Mouse (Mus musculus): ENCODE measurements at regions not wholly inside any gene's neighbourhood (a gene's known extent, or its start where the extent isn't known, plus 50 kb on each side); places are given as distances from the start of the nearest gene placed in this dataset.

DNA sequence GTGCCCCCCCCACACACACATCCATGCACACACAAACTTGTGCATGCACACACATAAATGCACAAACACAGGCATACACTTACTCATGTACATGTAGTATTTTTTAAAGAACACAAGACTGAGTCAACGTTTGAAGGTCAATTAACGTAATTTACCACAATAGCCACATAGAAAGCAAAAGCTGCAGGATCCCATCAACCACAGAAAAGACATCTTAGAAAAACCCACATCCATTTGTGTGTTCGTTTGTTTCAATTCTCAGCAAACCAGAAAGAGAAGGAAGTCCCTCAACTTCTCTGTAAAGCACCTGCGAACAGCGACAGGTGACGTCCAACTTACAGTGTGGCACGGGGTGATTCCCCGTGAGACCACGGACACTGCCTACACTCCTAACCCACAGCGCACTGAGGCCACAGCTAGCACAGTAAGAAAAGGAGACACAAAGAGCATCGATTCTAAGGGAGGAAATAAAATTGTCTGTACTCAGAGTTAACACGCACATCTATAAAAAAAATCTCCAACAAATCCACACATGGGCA is 53.8 kb downstream of the Dio3 start:
- DNase-seq (ENCODE audit: low spot score in 2 of 2), result no peak

DNA sequence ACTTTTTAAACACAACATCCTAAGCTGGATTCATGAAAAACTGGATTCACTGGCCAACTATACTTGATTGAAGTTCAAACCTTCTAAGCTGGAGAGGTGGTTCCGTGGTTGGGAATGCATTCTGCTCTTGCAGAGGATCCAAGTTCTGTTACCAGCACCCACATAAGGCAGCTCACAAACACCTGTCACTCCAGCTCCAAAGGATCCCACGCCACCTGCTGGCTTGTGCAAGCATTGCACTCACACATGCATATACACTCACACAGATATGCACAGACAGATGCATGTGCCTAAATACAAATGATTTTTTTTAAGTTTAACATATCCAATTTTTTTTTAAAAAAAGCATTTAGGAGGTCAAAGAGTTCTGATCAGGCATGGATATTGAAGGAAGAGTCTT is 55.7 kb downstream of the Dio3 start:
- DNase-seq (ENCODE audit: low spot score in 2 of 2), result no peak

DNA sequence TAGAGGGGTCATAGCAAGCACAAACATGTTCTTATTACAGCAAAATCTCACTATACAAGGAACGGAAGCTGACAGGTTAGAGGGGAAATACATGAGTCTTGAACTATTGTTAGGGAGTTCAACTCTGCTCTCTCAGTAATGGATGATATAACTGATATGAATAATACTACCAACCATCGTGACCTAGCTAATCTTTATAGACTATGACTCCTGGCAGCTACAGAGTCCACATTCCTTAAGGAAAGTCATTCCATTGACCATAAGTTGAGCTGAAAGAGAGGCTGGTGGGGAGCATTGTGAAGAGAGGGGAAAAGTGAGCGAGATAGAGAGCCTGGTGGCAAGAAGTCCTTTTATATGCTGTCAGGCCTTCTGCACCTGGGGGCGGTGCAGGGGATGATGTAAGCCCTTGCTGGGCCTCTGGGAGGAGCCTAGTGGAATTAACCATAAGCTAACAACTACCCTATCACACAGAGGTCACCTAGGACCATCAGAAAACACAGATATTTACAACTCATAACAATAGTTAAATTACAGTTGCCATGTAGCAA is 65.5 kb downstream of the Dio3 start:
- DNase-seq (ENCODE audit: low spot score in 2 of 2), result no peak

DNA sequence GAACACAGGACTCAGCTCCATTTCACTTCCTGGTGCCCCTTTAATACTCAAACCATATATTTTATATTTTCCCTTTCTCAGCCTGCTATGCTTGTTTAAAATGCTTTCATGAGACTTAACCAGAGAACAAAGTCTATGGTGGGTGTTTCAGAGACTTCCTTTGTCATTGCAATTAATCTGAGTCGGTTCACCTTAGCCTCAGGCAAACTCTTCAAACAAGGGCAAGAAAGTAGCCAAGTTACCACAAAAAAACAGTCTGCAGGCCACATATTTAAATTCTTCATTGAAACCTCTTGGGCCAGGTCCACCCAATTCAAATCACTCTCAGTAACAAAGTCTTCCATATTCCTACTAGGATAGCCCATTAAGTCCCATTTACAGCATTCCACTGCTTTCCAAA is 70.8 kb downstream of the Dio3 start:
- DNase-seq (ENCODE audit: low spot score in 2 of 2), result no peak

DNA sequence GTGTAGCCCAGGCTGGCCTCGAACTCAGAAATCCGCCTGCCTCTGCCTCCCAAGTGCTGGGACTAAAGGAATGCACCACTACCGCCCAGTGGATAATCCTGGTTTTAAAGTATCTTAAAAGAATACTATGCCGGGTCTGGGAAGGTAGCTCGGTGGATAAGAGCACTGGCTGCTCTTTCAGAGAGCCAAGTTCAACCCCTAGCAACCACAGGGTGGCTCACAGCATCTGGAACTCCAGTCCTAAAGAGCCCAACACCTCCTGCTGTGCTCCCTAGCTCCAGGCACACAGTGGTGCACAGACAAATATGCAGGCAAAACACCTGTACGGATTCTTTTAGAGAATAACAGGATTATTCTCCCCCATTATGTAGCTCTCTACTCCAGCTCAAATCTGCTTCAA is 77.0 kb downstream of the Dio3 start:
- DNase-seq (ENCODE audit: low spot score in 2 of 2), result no peak

DNA sequence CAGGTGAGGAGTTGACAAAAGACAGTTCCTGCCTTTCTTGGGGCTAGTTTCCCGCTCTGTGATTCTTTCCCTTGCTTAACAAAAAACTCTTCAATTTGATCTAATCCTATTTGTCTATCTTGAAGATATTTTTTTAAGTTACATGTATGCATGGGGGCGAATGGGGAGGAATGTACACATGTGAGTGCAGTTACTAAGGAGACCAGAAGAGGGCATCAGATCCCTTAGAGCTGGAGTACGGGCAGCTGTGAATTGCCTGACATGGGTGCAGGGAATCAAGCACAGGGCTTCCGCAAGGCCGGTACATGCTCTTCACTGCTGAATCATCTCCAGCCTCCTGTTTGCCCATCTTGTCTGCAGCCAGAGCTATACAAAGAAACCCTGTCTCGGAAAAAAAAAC is 79.8 kb upstream of the Ppp2r5c start:
- DNase-seq (ENCODE audit: low spot score in 2 of 2), result no peak

DNA sequence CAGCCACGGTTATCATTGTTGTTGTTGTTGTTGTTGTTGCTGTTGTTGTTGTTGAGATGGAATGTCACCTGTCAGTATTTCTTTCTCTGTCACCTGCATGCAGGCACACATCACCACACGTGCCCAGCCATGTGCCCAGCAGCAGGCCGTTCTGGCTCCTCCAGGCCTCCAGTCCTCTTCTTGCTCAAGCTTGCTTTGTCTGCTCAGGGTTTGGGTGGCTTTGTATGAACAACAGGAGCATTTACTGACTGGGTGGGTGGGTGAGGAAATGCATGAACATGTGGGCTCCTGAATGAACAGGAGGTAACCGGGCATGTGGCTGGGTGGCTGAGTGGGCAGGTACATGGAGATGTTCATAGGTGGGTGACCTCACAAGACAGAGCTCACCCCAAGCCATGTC is 79.1 kb upstream of the Ppp2r5c start:
- no peak for DNase-seq (ENCODE audit: low spot score in 2 of 2)

DNA sequence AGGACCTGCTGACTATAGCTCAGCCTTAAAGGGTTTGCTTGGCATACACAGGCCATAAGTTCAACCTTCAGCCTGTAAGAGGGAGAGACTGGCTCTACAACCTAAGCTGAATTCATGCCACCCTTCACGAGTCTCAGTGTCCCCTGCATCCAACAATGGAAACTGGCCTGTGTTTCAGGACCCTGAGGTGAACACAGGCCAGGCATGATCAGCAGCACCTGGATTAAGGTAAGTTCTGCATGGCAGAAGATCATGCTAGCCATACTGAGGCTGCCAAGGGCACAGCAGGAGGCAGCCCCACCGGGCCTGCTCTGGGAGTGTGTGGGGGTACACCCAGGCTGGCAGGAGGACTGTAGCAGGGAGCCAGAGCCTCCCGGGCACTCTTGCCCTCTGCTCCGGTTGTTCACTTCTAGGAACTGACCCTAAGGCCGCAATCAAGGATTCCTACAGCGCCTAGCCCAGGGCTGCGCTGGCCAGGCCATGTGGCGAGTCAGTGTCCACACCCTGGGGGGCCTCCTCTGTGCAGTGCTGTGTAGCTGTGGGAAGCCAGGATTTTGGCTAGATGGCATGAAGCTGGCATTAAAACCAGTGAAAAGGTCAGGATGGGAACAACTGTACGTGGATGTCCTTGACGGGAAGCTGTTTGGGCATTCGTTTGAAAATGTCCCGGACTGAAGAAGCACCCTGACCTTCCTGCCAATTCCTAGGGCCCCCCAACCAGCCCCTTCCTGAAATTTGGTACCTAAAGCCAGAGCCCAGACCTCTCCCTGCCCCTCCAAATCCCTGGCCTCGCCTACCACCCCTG is 74.8 kb upstream of the Ppp2r5c start:
- DNase-seq (ENCODE audit: low spot score in 2 of 2), result no peak

DNA sequence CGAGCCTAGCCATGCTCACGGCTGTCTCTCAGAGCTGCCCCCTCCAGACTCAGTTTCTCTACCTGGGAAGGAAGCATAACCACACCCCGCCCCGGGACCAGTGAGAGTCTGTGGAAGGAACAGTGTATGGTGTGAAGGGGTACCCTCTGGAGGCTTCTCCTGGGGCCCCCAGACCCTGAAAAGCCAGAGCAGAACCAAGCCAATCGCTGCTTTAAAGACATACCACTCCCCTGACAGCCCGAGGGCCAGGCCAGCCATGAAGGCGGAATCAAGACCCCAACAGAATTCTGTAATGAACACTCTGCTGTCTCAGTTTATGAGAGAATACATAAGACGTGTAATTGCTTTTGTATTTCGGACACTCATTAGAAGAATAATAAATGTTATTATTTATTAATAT is 73.9 kb upstream of the Ppp2r5c start:
- DNase-seq (ENCODE audit: low spot score in 2 of 2), result no peak

DNA sequence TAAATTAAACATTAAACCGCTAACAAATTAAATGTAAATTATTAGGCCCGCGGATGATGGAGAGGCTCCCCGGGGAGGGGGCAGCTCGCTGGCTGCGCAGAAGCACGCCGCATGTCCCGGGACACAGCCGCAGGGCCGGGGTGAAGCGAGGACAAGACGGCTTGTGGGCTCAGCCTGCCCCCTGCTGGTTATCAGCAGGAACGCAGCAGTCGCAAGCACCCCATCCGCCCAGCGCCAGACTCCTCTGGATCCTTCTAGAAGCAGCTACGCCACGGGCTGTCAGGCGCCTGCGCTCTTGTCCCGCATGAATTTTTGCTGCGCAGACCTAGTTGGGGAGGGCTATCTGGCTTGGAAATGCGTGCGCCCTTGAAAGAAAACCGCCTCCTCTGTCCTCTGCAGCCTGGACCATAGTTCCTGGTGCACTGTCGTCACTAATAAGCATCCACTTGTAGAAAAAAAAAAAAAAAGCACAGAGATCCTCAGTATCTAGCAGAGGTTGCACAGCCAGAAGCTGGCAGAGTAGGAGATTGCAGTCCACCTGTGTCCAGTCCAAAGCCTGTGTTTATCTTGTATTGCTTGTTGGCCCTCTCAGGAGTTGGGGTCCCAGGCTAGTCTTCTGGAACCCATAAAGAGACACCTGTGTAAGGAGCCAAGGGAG is 73.4 kb upstream of the Ppp2r5c start:
- peak in 1 of 2 experiments; percentile 48 for DNase-seq (ENCODE audit: low spot score in 2 of 2)

DNA sequence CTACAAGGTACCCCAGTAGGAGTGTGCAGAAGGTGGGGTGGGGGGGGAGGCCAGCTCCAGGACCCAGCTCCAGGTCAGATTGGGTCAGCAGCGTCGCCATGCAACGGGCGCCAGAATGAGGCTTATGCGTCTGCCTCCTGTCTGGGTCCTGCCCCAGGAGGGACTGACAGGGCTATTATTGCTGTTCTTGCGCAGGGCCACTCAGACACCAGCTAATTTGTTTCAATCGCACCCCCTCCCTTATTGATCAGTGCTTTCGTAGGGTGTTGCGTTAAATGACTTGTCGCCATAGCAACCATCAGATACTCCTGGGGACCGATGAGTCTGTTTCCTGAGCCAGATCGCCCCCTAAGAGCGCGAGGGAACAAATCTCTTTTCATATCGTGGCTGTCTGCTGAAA is 71.8 kb upstream of the Ppp2r5c start:
- no peak for DNase-seq (ENCODE audit: low spot score in 2 of 2)

DNA sequence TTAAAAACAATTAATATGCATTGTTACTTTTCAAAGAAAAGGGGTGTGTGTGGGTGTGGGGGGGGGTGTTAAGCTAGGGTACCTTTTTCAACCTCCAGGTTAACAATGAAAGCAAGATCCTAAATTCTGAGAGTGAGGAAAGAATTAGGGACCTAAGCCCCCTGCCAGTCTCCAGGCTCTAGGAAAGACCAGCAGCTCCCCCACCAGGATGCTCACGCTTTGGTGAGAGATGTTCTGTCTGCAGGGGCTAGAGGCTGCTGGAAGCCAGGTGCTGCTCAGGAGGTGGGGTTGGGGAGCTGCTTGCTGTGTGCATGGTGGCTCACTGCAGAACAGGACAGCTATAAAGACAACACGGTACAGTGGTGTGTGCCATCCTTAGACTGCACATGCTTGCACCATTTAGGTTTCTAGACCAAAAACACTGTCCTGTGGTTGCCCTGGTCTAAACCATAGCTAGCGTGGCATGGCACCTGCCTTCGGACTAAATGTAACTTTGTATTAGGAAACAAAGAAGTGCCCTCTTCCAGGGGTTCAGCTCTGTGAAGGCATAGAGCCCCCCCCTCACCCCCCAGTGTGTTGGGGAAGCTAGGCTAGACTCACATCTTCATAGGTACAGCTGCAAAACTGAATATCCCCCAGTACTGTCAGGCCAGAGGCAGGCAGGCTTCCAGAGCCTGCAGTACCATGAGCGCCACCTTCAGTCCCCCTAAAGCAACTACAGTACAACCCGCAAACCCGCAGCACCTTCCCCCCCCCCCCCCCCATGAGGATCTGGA is 70.7 kb upstream of the Ppp2r5c start:
- DNase-seq (ENCODE audit: low spot score in 2 of 2), result no peak

DNA sequence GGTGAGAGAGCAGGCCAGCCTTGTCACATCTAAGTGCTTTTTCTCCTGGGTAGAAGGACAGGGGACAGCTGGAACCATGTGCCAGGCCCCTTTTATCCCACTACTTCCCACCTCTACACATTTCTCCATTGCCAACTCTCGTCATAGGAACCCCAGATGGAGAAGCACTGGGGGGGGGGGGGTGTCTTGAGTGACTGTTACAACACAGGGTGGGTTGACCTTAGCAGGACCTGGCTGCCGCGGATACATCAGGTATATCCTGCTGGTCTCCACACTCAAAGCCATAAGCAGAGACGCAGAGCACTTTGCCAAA is 70.1 kb upstream of the Ppp2r5c start:
- no peak for DNase-seq (ENCODE audit: low spot score in 2 of 2)

DNA sequence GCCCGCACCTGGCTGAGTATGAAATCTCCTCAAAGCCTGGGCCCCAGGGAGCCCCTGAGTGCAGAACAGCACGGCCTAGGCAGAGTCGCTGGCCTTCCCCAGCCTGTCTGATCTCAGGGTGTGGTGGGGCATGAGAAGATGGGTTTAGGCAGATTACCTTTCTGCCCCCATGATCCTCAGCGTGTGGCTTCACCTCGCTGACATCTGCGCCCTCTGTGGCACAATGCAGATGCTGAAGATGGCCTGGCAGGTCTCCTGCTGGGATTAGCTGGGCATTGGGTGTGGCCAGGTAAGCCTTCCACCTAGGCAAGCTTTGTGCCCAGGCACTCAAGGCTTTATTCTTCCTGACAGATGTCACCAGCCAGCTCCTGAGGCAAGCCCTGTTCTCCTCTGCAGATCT is 69.6 kb upstream of the Ppp2r5c start:
- no peak for DNase-seq (ENCODE audit: low spot score in 2 of 2)

DNA sequence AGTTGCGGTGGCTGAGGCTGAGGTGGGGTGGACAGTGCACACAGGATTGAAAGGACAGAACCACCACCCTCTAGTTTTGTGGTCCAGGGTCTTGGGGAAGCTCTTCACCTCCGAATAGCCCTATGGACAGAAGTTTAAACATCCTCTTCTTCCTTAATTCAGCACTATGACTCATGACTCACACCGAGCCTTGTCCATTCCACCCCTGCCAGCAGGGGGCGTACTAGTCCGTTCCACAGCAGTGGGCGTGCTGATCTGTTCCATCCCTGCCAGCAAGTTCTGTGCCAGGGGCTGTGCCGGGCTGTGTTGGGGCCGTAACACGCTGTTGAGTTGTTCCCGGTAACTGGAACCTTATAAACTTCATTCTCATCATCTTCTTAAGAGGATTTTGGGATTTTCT is 69.2 kb upstream of the Ppp2r5c start:
- peak in 1 of 2 experiments; percentile 19 for DNase-seq (ENCODE audit: low spot score in 2 of 2)

DNA sequence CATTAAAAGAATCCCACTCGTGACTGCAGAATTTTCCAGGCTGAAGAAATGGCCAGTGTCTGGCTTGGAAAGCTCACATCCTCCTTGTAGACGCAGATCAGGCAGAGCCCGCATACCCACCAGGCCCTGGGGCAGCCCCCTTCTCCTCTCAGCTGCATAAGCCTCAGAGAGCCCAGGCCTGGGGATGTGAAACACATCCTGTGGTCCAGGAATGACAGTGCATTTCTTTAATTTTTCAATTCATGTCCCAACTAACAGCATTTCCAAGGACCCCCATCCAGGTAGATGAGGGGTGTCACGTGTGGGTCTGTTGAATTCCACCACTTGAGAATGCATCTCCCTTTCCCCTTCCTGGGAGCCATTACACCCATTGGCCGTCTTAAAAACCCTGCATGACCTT is 68.6 kb upstream of the Ppp2r5c start:
- no peak for DNase-seq (ENCODE audit: low spot score in 2 of 2)

DNA sequence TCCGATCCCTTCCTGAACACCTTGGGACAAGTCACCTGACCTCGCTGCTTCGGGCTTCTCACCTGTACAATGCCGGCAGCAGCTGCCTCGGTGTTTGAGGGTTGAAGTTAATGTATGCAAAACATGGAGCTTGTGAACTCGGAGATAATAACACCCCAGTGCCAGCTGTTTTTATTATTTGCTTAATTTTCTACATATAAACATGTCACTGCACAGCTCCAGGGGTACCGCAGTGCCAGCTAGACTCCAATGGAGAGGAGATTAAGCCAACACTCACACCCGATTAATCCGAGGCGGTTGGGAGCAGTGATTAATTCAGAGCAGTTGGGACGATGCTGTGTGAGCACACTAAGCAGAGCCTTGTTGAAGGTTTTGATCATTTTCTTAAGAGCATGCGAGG is 67.2 kb upstream of the Ppp2r5c start:
- DNase-seq (ENCODE audit: low spot score in 2 of 2), result no peak

DNA sequence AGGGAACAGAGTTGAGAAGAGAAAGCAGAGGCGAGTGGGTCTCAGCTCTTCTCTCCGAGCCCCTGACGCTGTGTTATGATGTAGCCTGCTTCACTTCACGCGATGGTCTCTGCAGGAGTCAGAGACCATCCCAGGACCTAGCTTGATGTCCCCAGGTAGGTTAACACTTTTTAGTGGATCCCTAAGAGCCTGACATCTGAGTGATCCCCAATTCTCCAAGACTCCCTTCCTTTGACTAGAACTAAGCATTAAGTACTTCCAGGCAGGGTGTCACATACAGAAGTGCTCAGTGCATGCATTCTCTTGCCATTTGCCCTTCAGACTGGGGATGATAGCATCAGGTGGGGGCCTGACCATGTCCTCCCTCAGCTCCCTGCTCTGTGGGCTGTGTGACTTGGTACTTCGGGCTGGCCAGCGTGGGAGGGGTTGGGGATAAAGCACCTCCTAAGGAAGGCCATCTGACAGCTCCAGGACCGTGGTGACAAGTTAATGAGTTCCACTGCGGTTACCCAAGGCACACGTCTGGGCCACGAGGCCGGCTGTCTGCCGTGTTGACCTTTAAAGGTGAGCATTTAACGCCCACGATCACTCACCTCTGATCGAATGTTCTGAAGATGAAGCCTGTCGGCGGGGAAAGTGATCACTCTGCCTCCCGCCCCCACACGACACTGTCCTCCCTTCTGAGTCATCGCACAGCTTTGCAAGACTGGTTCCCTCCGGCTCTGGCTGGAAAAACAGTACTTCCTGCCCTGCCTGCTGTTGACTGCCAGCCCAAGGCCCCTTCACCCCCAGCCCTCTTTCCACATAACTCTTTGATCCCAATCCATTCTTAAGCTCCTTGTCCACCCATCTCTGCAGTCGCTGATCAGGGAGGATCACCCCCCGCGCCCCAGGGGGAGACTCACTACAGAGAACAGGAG is 65.8 kb upstream of the Ppp2r5c start:
- no peak for DNase-seq (ENCODE audit: low spot score in 2 of 2)

DNA sequence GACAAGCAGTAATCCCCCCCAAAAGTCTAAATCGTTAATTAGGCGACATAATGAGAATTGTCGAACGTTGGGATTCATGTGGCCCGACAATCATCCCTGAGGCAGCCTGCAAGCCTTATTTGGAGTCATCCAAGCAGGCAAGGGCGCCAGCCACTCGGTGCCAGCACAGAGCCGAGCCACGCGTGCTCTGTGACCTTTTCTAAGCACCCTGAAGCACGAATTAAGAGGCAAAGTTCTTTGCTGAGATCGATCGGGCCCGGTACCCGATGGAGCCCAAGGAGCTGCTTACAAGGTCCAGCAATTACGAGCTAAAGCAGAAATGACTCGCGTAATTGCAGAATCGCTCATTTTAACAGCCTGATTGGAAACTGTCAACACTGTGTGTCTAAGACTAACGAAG is 61.9 kb upstream of the Ppp2r5c start:
- DNase-seq (ENCODE audit: low spot score in 2 of 2), result no peak

DNA sequence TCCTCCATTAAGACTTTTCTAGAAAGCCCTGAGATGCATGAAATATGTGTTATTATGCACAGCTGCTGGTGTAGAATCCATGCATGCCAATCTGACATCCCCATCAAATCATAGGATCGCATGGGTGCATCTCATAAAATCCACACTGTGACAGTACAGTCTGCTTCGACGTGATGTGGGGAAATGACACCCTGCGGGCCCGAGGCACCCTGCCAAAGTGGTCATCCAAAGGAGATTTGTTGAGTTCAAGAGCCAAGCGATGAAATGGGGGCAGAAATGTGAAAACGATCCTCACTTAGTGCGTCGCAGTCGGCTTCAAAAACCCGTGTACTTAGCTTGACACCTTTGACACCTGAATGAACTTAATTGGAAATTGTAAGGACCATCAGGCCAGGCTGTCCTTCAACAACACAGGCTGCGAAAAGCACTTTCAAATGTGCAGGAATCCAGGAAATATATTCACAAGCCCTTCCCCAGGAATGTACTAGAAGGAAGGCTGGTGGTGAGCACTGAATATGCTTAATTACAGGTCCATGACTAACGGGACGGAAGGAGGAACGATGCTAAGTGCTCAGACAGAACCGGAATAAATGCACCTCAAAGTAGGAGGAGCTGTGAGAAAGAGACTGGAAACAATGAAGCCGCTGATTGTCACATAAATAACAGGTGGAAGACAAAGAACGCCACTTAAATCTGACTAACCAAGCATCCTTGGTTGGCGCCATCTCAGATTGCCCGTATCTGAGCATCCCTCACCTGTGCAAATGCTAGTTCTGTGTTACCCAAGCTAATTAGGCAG is 60.9 kb upstream of the Ppp2r5c start:
- no peak for DNase-seq (ENCODE audit: low spot score in 2 of 2)

DNA sequence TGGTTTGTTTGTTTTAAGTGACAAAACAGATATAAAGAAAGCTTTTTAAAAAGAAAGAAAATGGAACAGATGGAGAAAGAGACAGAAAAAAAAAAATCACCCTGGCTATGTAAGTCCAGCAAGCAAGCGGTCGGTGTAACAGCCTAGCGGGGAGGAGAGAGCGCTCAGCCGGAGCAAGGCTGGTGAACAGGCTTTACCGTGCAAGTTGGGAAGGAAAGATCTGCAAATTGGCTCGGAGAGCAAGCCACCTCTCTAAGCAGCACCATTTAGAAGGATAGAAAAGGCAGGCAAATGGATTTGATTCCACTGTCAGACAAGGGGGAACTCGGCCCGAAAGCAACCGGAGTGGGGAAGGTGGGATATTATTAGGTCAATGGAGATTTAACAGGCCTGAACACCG is 59.9 kb upstream of the Ppp2r5c start:
- no peak for DNase-seq (ENCODE audit: low spot score in 2 of 2)

Data from spleen, postnatal 14 days (tissue).